Mouse (Mus musculus): Measurements from ENCODE around the gene Nck2.

- TF ChIP-seq CTCF (IDR thresholded peaks at IDR 0.05; ENCODE audit: low read depth) (no peak), EP300 (IDR thresholded peaks at IDR 0.05; ENCODE audit: low read depth) (no peak)
These were observed 43.7 kb upstream of the Nck2 start for GRCm38 (mm10) chr1:43400655-43401054.
